Mouse (Mus musculus): ENCODE results near the gene Tac4. TPM values are rescaled to one million over a fixed set of nuclear protein-coding genes. Genes with fewer than 3 reads are reported as not detected.

The Tac4 gene
- polyA plus RNA-seq, 1 experiment, result 0.09 TPM

GRCm38 (mm10) chr11:95247065-95247464 lies 14.3 kb upstream of the Tac4 start:
- 78% methylated on average over 14 of the region's 14 CpGs for WGBS
- no peak for DNase-seq
- H3K27me3 ChIP-seq (replicated peaks; ENCODE audit: control insufficient read depth, insufficient read depth, low read length), result no peaks in the 10 kb centered on the region
- no peaks in the 10 kb centered on the region for H3K36me3 ChIP-seq (ENCODE audit: control insufficient read depth, insufficient read depth, low read length)
- H3K4me1 ChIP-seq (ENCODE audit: control insufficient read depth, insufficient read depth, low read length), result no peaks in the 10 kb centered on the region
- TF ChIP-seq CTCF (conservative IDR thresholded peaks at IDR 0.05; ENCODE audit: insufficient read depth, insufficient read length, low read depth, low read length) (no peak), POLR2A (IDR thresholded peaks at IDR 0.05; ENCODE audit: low read depth, low read length) (no peak)
- no peak overlapping the region for H3K27ac ChIP-seq (ENCODE audit: insufficient read depth, low read depth, low read length)
- no peak overlapping the region for H3K4me3 ChIP-seq (ENCODE audit: insufficient read depth, low read depth, low read length)

GRCm38 (mm10) chr11:95250110-95250509 lies 11.2 kb upstream of the Tac4 start:
- Histone ChIP-seq H3K27me3 (replicated peaks; ENCODE audit: control insufficient read depth, insufficient read depth, low read length) (no peaks in the 10 kb centered on the region), H3K27ac (ENCODE audit: insufficient read depth, low read depth, low read length) (no peak overlapping the region), H3K4me3 (ENCODE audit: insufficient read depth, low read depth, low read length) (no peak overlapping the region), H3K36me3 (ENCODE audit: control insufficient read depth, insufficient read depth, low read length) (no peaks in the 10 kb centered on the region), H3K4me1 (ENCODE audit: control insufficient read depth, insufficient read depth, low read length) (no peaks in the 10 kb centered on the region)
- 48% methylated on average over 10 of the region's 10 CpGs for WGBS
- DNase-seq, result no peak
- no peak for TF ChIP-seq POLR2A (IDR thresholded peaks at IDR 0.05; ENCODE audit: low read depth, low read length)
- TF ChIP-seq CTCF (conservative IDR thresholded peaks at IDR 0.05; ENCODE audit: insufficient read depth, insufficient read length, low read depth, low read length), result no peak

GRCm38 (mm10) chr11:95251295-95251694 lies 10.0 kb upstream of the Tac4 start:
- 3% methylated on average over 11 of the region's 11 CpGs for WGBS
- Histone ChIP-seq H3K4me1 (ENCODE audit: control insufficient read depth, insufficient read depth, low read length) (no peaks in the 10 kb centered on the region), H3K27ac (ENCODE audit: insufficient read depth, low read depth, low read length) (peak overlapping the region; percentile 43), H3K36me3 (ENCODE audit: control insufficient read depth, insufficient read depth, low read length) (no peaks in the 10 kb centered on the region), H3K27me3 (replicated peaks; ENCODE audit: control insufficient read depth, insufficient read depth, low read length) (no peaks in the 10 kb centered on the region), H3K4me3 (ENCODE audit: insufficient read depth, low read depth, low read length) (no peak overlapping the region)
- TF ChIP-seq POLR2A (IDR thresholded peaks at IDR 0.05; ENCODE audit: low read depth, low read length), result no peak
- TF ChIP-seq CTCF (conservative IDR thresholded peaks at IDR 0.05; ENCODE audit: insufficient read depth, insufficient read length, low read depth, low read length), result peak; percentile 92
- peak; percentile 80 for DNase-seq

GRCm38 (mm10) chr11:95252104-95252503 lies 9.2 kb upstream of the Tac4 start:
- peak; percentile 84 for DNase-seq
- no peak for TF ChIP-seq POLR2A (IDR thresholded peaks at IDR 0.05; ENCODE audit: low read depth, low read length)
- no peak for TF ChIP-seq CTCF (conservative IDR thresholded peaks at IDR 0.05; ENCODE audit: insufficient read depth, insufficient read length, low read depth, low read length)
- Histone ChIP-seq H3K27me3 (replicated peaks; ENCODE audit: control insufficient read depth, insufficient read depth, low read length) (no peaks in the 10 kb centered on the region), H3K4me1 (ENCODE audit: control insufficient read depth, insufficient read depth, low read length) (no peaks in the 10 kb centered on the region), H3K36me3 (ENCODE audit: control insufficient read depth, insufficient read depth, low read length) (no peaks in the 10 kb centered on the region), H3K4me3 (ENCODE audit: insufficient read depth, low read depth, low read length) (no peak overlapping the region), H3K27ac (ENCODE audit: insufficient read depth, low read depth, low read length) (peak overlapping the region; percentile 43; the same call in 1 of the 2 replicates)
- WGBS, result 56% methylated on average over 6 of the region's 6 CpGs

GRCm38 (mm10) chr11:95254165-95254564 lies 7.2 kb upstream of the Tac4 start:
- WGBS, result 88% methylated on average over 8 of the region's 8 CpGs
- H3K36me3 ChIP-seq (ENCODE audit: control insufficient read depth, insufficient read depth, low read length), result no peaks in the 10 kb centered on the region
- TF ChIP-seq CTCF (conservative IDR thresholded peaks at IDR 0.05; ENCODE audit: insufficient read depth, insufficient read length, low read depth, low read length), result no peak
- no peak for TF ChIP-seq POLR2A (IDR thresholded peaks at IDR 0.05; ENCODE audit: low read depth, low read length)
- no peaks in the 10 kb centered on the region for H3K27me3 ChIP-seq (replicated peaks; ENCODE audit: control insufficient read depth, insufficient read depth, low read length)
- no peak overlapping the region for H3K27ac ChIP-seq (ENCODE audit: insufficient read depth, low read depth, low read length)
- H3K4me1 ChIP-seq (ENCODE audit: control insufficient read depth, insufficient read depth, low read length), result no peaks in the 10 kb centered on the region
- no peak overlapping the region for H3K4me3 ChIP-seq (ENCODE audit: insufficient read depth, low read depth, low read length)
- no peak for DNase-seq

- 83% methylated on average over 6 of the region's 6 CpGs for WGBS
Measured at GRCm38 (mm10) chr11:95255747-95256146, 5.6 kb upstream of the Tac4 start.

GRCm38 (mm10) chr11:95257930-95258329 lies 3.4 kb upstream of the Tac4 start:
- Histone ChIP-seq H3K27me3 (replicated peaks; ENCODE audit: control insufficient read depth, insufficient read depth, low read length) (no peaks in the 10 kb centered on the region), H3K4me3 (ENCODE audit: insufficient read depth, low read depth, low read length) (no peak overlapping the region), H3K27ac (ENCODE audit: insufficient read depth, low read depth, low read length) (no peak overlapping the region), H3K4me1 (ENCODE audit: control insufficient read depth, insufficient read depth, low read length) (no peaks in the 10 kb centered on the region), H3K36me3 (ENCODE audit: control insufficient read depth, insufficient read depth, low read length) (no peaks in the 10 kb centered on the region)
- 50% methylated on average over 4 of the region's 4 CpGs for WGBS
- TF ChIP-seq CTCF (conservative IDR thresholded peaks at IDR 0.05; ENCODE audit: insufficient read depth, insufficient read length, low read depth, low read length), result no peak
- TF ChIP-seq POLR2A (IDR thresholded peaks at IDR 0.05; ENCODE audit: low read depth, low read length), result no peak
- DNase-seq, result no peak

More at GRCm38 (mm10) chr11:95255747-95256146, 5.6 kb upstream of the Tac4 start:
- H3K27me3 ChIP-seq (replicated peaks; ENCODE audit: control insufficient read depth, insufficient read depth, low read length), result no peaks in the 10 kb centered on the region
- H3K4me3 ChIP-seq (ENCODE audit: insufficient read depth, low read depth, low read length), result no peak overlapping the region
- no peaks in the 10 kb centered on the region for H3K4me1 ChIP-seq (ENCODE audit: control insufficient read depth, insufficient read depth, low read length)
- no peak overlapping the region for H3K27ac ChIP-seq (ENCODE audit: insufficient read depth, low read depth, low read length)
- no peaks in the 10 kb centered on the region for H3K36me3 ChIP-seq (ENCODE audit: control insufficient read depth, insufficient read depth, low read length)
- DNase-seq, result no peak
- TF ChIP-seq CTCF (conservative IDR thresholded peaks at IDR 0.05; ENCODE audit: insufficient read depth, insufficient read length, low read depth, low read length) (no peak), POLR2A (IDR thresholded peaks at IDR 0.05; ENCODE audit: low read depth, low read length) (no peak)
